Mouse (Mus musculus) right cerebral cortex, postnatal 4 days (tissue): ENCODE measurements around the gene Angptl7.

ENCODE experiments used
- DNase-seq: peaks from one replicate; pipeline ENCODE4 v3.0.0-alpha.2; 2022

Gene Angptl7

GRCm38 (mm10) chr4:148448179-148448852 is 51.9 kb downstream of the Angptl7 start, which contains the start of gene Mtor:
Gene Mtor, plus strand, starts transcription at chr4:148448611.
- DNase-seq, result peak; percentile 88
